Mouse (Mus musculus): ENCODE measurements around the gene Retreg1.

DNA sequence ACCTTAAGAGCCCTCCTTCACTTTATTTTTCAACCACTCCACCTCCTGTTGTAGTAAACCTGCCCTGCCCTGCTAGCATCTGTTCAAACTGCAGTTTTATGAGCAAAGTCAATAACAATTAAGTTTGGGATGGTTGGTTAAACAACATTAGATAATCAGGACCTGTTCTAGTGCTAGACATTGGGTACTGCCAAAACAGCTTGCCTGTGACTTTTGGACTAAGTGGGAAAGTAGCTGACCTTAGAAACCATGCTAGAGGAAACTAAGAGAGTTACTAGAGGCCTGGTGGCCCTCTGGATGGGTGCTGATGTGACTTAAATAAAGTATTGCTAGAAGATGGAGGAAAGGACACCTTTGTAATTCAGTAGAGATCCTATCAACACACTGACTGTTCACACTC is 21.0 kb upstream of the Retreg1 start:
- TF ChIP-seq CTCF (conservative IDR thresholded peaks at IDR 0.05 in 1 of 2, IDR thresholded peaks at IDR 0.05 in 1 of 2; ENCODE audit: low read depth in 2 of 2, low read length in 2 of 2) (no peak), NRF1 (IDR thresholded peaks at IDR 0.05; ENCODE audit: low read depth, low read length) (no peak), CHD2 (IDR thresholded peaks at IDR 0.05; ENCODE audit: low read length) (no peak), MYC (IDR thresholded peaks at IDR 0.05; ENCODE audit: low read depth, low read length) (no peak), POLR2A (IDR thresholded peaks at IDR 0.05; ENCODE audit: low read depth, low read length) (no peak), PAX5 (IDR thresholded peaks at IDR 0.05; ENCODE audit: low read length) (no peak)
